Mouse (Mus musculus) lung, embryonic 14.5 days (tissue): ENCODE measurements around the gene Hexim1. TPM values are rescaled to one million over a fixed set of nuclear protein-coding genes. Genes with fewer than 3 reads are reported as not detected.
A peak's percentile ranks its signal among the peaks of the same experiment; 100 is the strongest.

Experiments
- ATAC-seq: fragments of 200-750 bp; cut with Nextera tagmentation; 2 replicates; pipeline ENCODE4 v1.8.0; 2017; ENCODE audit warnings: mild to moderate bottlenecking, moderate TSS enrichment, moderate library complexity; ENCODE audit not compliant: insufficient read depth
- DNase-seq: peaks from one replicate; pipeline ENCODE4 v3.0.0-alpha.2; 2015
- H3K27ac ChIP-seq: fragments of 300-500 bp; sonication (generic); 2 replicates; pipeline ENCODE4 v1.5.1; 2014; ENCODE audit warnings: low read depth, mild to moderate bottlenecking, moderate library complexity
- H3K27me3 ChIP-seq: fragments of 300-500 bp; sonication (generic); 2 replicates; pipeline ENCODE4 v1.6.1; 2014; ENCODE audit warnings: low read length, control low read depth; ENCODE audit not compliant: insufficient read depth
- H3K36me3 ChIP-seq: fragments of 300-500 bp; sonication (generic); 2 replicates; pipeline ENCODE4 v1.6.1; 2014; ENCODE audit warnings: control low read depth; ENCODE audit not compliant: insufficient read depth
- H3K4me1 ChIP-seq: fragments of 300-500 bp; sonication (generic); 2 replicates; pipeline ENCODE4 v1.6.1; 2014; ENCODE audit warnings: antibody characterized with exemption, control low read depth; ENCODE audit not compliant: insufficient read depth
- H3K4me2 ChIP-seq: fragments of 300-500 bp; sonication (generic); 2 replicates; pipeline ENCODE4 v1.6.1; 2014; ENCODE audit warnings: mild to moderate bottlenecking
- H3K4me3 ChIP-seq: fragments of 300-500 bp; sonication (generic); 2 replicates; pipeline ENCODE4 v1.5.1; 2014; ENCODE audit warnings: low read depth, low read length
- H3K9ac ChIP-seq: fragments of 300-500 bp; sonication (generic); 2 replicates; pipeline ENCODE4 v1.6.1; 2014
- H3K9me3 ChIP-seq: fragments of 300-500 bp; sonication (generic); 2 replicates; pipeline ENCODE4 v1.6.1; 2016; ENCODE audit warnings: low read depth, low read length, control low read depth
- CTCF ChIP-seq: IDR thresholded peaks from 2 replicates; pipeline ENCODE4 v1.5.1; 2016; ENCODE audit warnings: antibody characterized with exemption, low read depth
- WGBS: fragments of 180-500 bp; shearing (Covaris S2); extraction: QIAGEN DNeasy Blood & Tissue Kit; methylation state at CpG from one replicate; pipeline ENCODE4 v1.1.7; 2014; 5-methylcytosine and 5-hydroxymethylcytosine counted together
- polyA plus RNA-seq: library from polyadenylated mRNA; unstranded; fragments of >200 nt; fragmentation: Nextera tagmentation; extraction: Ambion mirVana; gene quantifications from 2 replicates; pipeline ENCODE4 v1.2.1, GENCODE M21; 2014

The Hexim1 gene
- polyA plus RNA-seq, 1 experiment from 2014 or later: 5.3 TPM

GRCm38 (mm10) chr11:103112552-103112912, 3.5 kb upstream of the Hexim1 start:
- Histone ChIP-seq H3K27me3 (no peaks in the 10 kb centered on the region), H3K4me3 (peak overlapping the region; percentile 41), H3K9ac (peak overlapping the region; percentile 59), H3K9me3 (no peaks in the 10 kb centered on the region), H3K4me2 (peak overlapping the region; percentile 86), H3K36me3 (no peaks in the 10 kb centered on the region), H3K27ac (peak overlapping the region; percentile 58), H3K4me1 (peaks cover 17% of the 10 kb centered on the region)
- ATAC-seq: no peak
- DNase-seq: no peak
- WGBS: 27% methylated on average over 9 of the region's 9 CpGs
- TF ChIP-seq CTCF: no peak

- peaks cover 17% of the 10 kb centered on the region for H3K4me1 ChIP-seq
- H3K27me3 ChIP-seq: no peaks in the 10 kb centered on the region
- ATAC-seq (no peak), DNase-seq (no peak)
- H3K36me3 ChIP-seq: no peaks in the 10 kb centered on the region
- no peak for TF ChIP-seq CTCF
- 43% methylated on average over 12 of the region's 12 CpGs for WGBS
- no peak overlapping the region for H3K9ac ChIP-seq
- H3K9me3 ChIP-seq: no peaks in the 10 kb centered on the region
- H3K4me3 ChIP-seq: no peak overlapping the region
- peak overlapping the region; percentile 86; the same call in 1 of the 2 replicates for H3K4me2 ChIP-seq
- H3K27ac ChIP-seq: no peak overlapping the region
These were observed 3.0 kb upstream of the Hexim1 start for GRCm38 (mm10) chr11:103113005-103113404.

DNA sequence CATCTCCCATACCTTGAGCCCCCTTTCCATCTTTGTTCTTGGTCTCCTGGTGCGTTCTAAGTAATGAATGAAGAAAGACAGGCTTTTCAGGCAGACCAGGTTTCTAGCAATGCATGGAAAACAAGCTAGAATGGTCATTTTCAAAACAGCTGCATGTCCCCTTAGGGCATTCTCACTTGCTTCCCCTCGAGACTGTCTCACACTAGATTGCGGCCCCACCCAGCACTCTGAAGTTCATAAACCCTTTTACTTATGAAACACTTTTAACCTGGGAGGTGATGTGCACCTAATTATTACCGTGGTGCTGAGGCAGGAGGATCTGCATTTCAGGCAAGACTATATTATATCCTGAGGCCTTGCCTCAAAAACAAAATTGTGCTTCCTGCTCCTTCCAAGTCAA, 2.3 kb upstream of the Hexim1 start:
- no peak overlapping the region for H3K4me3 ChIP-seq
- no peak for ATAC-seq
- H3K9me3 ChIP-seq: no peaks in the 10 kb centered on the region
- peaks cover 17% of the 10 kb centered on the region for H3K4me1 ChIP-seq
- H3K36me3 ChIP-seq: no peaks in the 10 kb centered on the region
- WGBS: 80% methylated on average over 4 of the region's 4 CpGs
- no peak for DNase-seq
- H3K27me3 ChIP-seq: no peaks in the 10 kb centered on the region
- no peak overlapping the region for H3K4me2 ChIP-seq
- H3K27ac ChIP-seq: no peak overlapping the region
- TF ChIP-seq CTCF: no peak
- no peak overlapping the region for H3K9ac ChIP-seq

- Histone ChIP-seq H3K9ac (peak overlapping the region; percentile 83), H3K9me3 (no peaks in the 10 kb centered on the region), H3K4me2 (peak overlapping the region; percentile 96), H3K36me3 (no peaks in the 10 kb centered on the region), H3K27me3 (no peaks in the 10 kb centered on the region), H3K27ac (peak overlapping the region; percentile 94), H3K4me3 (peak overlapping the region; percentile 68), H3K4me1 (peaks cover 17% of the 10 kb centered on the region)
- DNase-seq (no peak), ATAC-seq (no peak)
- WGBS: 87% methylated on average over 11 of the region's 11 CpGs
- TF ChIP-seq CTCF: no peak
These were observed 1.6 kb upstream of the Hexim1 start for GRCm38 (mm10) chr11:103114270-103114943.

- peak; percentile 91 for DNase-seq
- Histone ChIP-seq H3K27ac (peak overlapping the region; percentile 94), H3K4me2 (peak overlapping the region; percentile 96), H3K36me3 (no peaks in the 10 kb centered on the region; the same call in 1 of the 2 replicates), H3K9me3 (no peaks in the 10 kb centered on the region), H3K4me1 (peaks cover 17% of the 10 kb centered on the region), H3K27me3 (no peaks in the 10 kb centered on the region), H3K4me3 (peak overlapping the region; percentile 68), H3K9ac (peak overlapping the region; percentile 83)
- no peak for TF ChIP-seq CTCF
- peak; percentile 75 for ATAC-seq
- WGBS: under 1% methylated on average over 34 of the region's 34 CpGs
These were observed 646 bp upstream of the Hexim1 start for GRCm38 (mm10) chr11:103115163-103116007.

DNA sequence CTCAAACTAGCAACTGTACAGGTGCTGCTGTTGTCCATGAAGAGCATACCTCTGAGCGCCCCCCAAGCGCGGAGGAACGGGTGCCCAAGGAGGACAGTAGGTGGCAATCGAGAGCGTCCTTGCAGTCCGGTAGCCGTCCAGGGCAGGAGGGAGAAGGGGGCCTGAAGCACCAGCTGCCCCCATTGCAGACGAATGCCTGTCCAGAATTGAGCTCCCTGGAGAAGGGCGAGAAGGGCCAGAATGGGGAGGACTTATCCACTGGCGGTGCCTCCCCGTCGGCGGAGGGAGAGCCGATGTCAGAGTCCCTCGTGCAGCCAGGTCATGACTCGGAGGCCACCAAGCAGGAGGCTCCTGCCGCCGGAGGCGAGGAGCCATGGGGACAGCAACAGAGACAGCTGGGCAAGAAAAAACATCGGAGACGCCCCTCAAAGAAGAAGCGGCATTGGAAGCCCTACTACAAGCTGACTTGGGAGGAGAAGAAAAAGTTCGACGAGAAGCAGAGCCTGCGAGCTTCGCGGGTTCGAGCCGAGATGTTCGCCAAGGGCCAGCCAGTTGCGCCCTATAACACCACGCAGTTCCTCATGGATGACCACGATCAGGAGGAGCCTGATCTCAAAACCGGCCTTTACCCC, 1.0 kb downstream of the Hexim1 start:
- TF ChIP-seq CTCF: peak; percentile 78
- peak overlapping the region; percentile 80 for H3K27ac ChIP-seq

DNA sequence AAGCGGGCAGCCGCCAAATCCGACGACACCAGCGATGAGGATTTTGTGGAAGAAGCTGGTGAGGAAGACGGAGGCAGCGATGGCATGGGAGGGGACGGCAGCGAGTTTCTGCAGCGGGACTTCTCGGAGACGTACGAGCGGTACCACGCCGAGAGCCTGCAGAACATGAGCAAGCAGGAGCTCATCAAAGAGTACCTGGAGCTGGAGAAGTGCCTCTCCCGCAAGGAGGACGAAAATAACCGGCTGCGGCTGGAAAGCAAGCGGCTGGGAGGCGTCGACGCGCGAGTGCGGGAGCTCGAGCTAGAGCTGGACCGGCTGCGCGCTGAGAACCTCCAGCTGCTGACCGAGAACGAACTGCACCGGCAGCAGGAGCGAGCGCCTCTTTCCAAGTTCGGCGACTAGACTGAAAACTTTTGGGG, 1.6 kb downstream of the Hexim1 start:
- H3K27ac ChIP-seq: peak overlapping the region; percentile 80
- no peak for TF ChIP-seq CTCF
- no peaks in the 10 kb centered on the region for H3K27me3 ChIP-seq
- peak; percentile 88 for DNase-seq
- H3K9ac ChIP-seq: peak overlapping the region; percentile 68
- WGBS: under 1% methylated on average over 38 of the region's 38 CpGs
- H3K4me2 ChIP-seq: peak overlapping the region; percentile 96
- ATAC-seq: no peak
- H3K9me3 ChIP-seq: no peaks in the 10 kb centered on the region
- H3K4me3 ChIP-seq: peak overlapping the region; percentile 68
- H3K36me3 ChIP-seq: no peaks in the 10 kb centered on the region; the same call in 1 of the 2 replicates
- H3K4me1 ChIP-seq: peaks cover 4% of the 10 kb centered on the region

More for the DNA sequence above, 1.0 kb downstream of the Hexim1 start:
- H3K4me3 ChIP-seq: peak overlapping the region; percentile 68
- no peaks in the 10 kb centered on the region; the same call in 1 of the 2 replicates for H3K36me3 ChIP-seq
- peak; percentile 21 for ATAC-seq
- WGBS: under 1% methylated on average over 35 of the region's 35 CpGs
- peak; percentile 85 for DNase-seq
- H3K9me3 ChIP-seq: no peaks in the 10 kb centered on the region
- peak overlapping the region; percentile 68 for H3K9ac ChIP-seq
- peaks cover 8% of the 10 kb centered on the region for H3K4me1 ChIP-seq
- H3K4me2 ChIP-seq: peak overlapping the region; percentile 96
- no peaks in the 10 kb centered on the region for H3K27me3 ChIP-seq
